ENCODE assay signal across 7 mouse cellular contexts in genomic region chr7:62419493-62420360, GRCm38 (mm10). TPM values are rescaled to one million over a fixed set of nuclear protein-coding genes. Genes with fewer than 3 reads are reported as not detected.
DNase-seq lines count a peak whose midpoint lies in the region; ATAC-seq and TF ChIP-seq lines count a peak whose summit lies in the region.

Mkrn3 (minus strand) TSS chr7:62420139.

- H3K27me3 ChIP-seq in intestine, embryonic 16.5 days (replicated peaks; ENCODE audit: control insufficient read depth, insufficient read depth, low read length): no peaks in the 10 kb centered on the region
- no peaks in the 10 kb centered on the region for H3K27me3 ChIP-seq in midbrain, embryonic 10.5 days (ENCODE audit: low read depth, poor library complexity, severe bottlenecking)
- H3K27me3 ChIP-seq in spleen, adult 2 months (ENCODE audit: control insufficient read depth, insufficient read depth, low read length): no peaks in the 10 kb centered on the region

- no peak within 1 kb of the TSS for H3K27ac ChIP-seq in intestine, embryonic 16.5 days (ENCODE audit: low read length)
- H3K27ac ChIP-seq in midbrain, embryonic 10.5 days (replicated peaks): peak within 1 kb of the TSS; percentile 97
- no peak within 1 kb of the TSS for H3K27ac ChIP-seq in spleen, adult 2 months (ENCODE audit: insufficient read depth, low read length)

- peaks cover 8% of the 10 kb centered on the region for H3K4me1 ChIP-seq in intestine, embryonic 16.5 days (ENCODE audit: control insufficient read depth, insufficient read depth, low read length)
- H3K4me1 ChIP-seq in midbrain, embryonic 10.5 days: peaks cover 14% of the 10 kb centered on the region
- no peaks in the 10 kb centered on the region for H3K4me1 ChIP-seq in spleen, adult 2 months (ENCODE audit: control insufficient read depth, insufficient read depth, insufficient read length)

- TF ChIP-seq POLR2A in spleen, adult 2 months (IDR thresholded peaks at IDR 0.05; ENCODE audit: low read depth, low read length): no peak

- peaks cover 3% of the 10 kb centered on the region; the same call in 1 of the 2 replicates for H3K9me3 ChIP-seq in intestine, embryonic 16.5 days (ENCODE audit: control insufficient read depth, low read length)
- peaks cover 22% of the 10 kb centered on the region for H3K9me3 ChIP-seq in midbrain, embryonic 10.5 days (replicated peaks)

- peak within 1 kb of the TSS; percentile 65 for H3K4me2 ChIP-seq in intestine, embryonic 16.5 days (ENCODE audit: low read depth, low read length)

- no peaks in the 10 kb centered on the region for H3K36me3 ChIP-seq in intestine, embryonic 16.5 days (ENCODE audit: control insufficient read depth, insufficient read depth, low read length)
- H3K36me3 ChIP-seq in midbrain, embryonic 10.5 days: no peaks in the 10 kb centered on the region
- H3K36me3 ChIP-seq in spleen, adult 2 months (ENCODE audit: control insufficient read depth, insufficient read depth, low read length): no peaks in the 10 kb centered on the region

- DNase-seq in adrenal gland, postnatal 10 days: peak; percentile 84
- DNase-seq in embryo, embryonic 10.5 days (ENCODE audit: low spot score): peak; percentile 91
- DNase-seq in gonadal fat pad, adult 2 months (ENCODE audit: low read depth): peak; percentile 8
- peak; percentile 87 for DNase-seq in left cerebral cortex, postnatal 4 days
- DNase-seq in midbrain, embryonic 10.5 days (ENCODE audit: low spot score): peak; percentile 83
- no peak for DNase-seq in spleen, adult 2 months (ENCODE audit: low read depth in 1 of 2, low spot score in 2 of 2)

- no peak for TF ChIP-seq CTCF in spleen, adult 2 months (IDR thresholded peaks at IDR 0.05; ENCODE audit: extremely low read depth, insufficient read depth, insufficient read length, insufficient replicate concordance)

- peak; percentile 82 for ATAC-seq in intestine, embryonic 16.5 days

- intact Hi-C loops in left cerebral cortex, postnatal 4 days (cut with DNase I): no loop called here

- peak within 1 kb of the TSS; percentile 79 for H3K9ac ChIP-seq in intestine, embryonic 16.5 days (ENCODE audit: low read depth, low read length)

- 20% methylated on average over 49 of the region's 49 CpGs for WGBS in intestine, embryonic 16.5 days
- WGBS in midbrain, embryonic 10.5 days: 25% methylated on average over 49 of the region's 49 CpGs
- WGBS in spleen, adult 2 months: 28% methylated on average over 49 of the region's 49 CpGs

- peak within 1 kb of the TSS; percentile 73 for H3K4me3 ChIP-seq in intestine, embryonic 16.5 days (ENCODE audit: low read length)
- peak within 1 kb of the TSS; percentile 80 for H3K4me3 ChIP-seq in midbrain, embryonic 10.5 days
- peak within 1 kb of the TSS; percentile 38; the same call in 1 of the 2 replicates for H3K4me3 ChIP-seq in spleen, adult 2 months (ENCODE audit: extremely low read depth, insufficient read depth, insufficient read length)

RNA-seq across cellular contexts. Expression of gene Mkrn3, which starts in this region (rescaled TPM):
- 1 to 10 TPM; 1.3 to 2.4 TPM for total RNA-seq in adrenal gland, postnatal 10 days (2021)
- 1.5 TPM in 2 replicates for polyA plus RNA-seq in gonadal fat pad, adult 2 months (2012; rRNA removed)
- polyA plus RNA-seq in intestine, embryonic 16.5 days (2015; fragmentation: Nextera tagmentation; extraction: Ambion mirVana): 2.9 and 3.1 TPM in 2 replicates
- 10 to 100 TPM; 17.9 to 19.8 TPM for total RNA-seq in left cerebral cortex, postnatal 4 days (2021)
- 18.4 and 21.2 TPM in 2 replicates for polyA plus RNA-seq in midbrain, embryonic 10.5 days (2016; fragmentation: Nextera tagmentation; extraction: Ambion mirVana)
- 0.31 and 0.33 TPM in 2 replicates for polyA plus RNA-seq in spleen, adult 2 months (2012; rRNA removed)

Comparison
In these comparisons a context has a peak if more than half of its experiments do, and no peak if none do; other contexts are left out.
1. RNA of gene Mkrn3 (total RNA-seq): 17.9 to 19.8 TPM in left cerebral cortex, postnatal 4 days; 1.3 to 2.4 TPM in adrenal gland, postnatal 10 days; every median in the first group is over 4 times any median in the second.
2. DNase-seq: peak in adrenal gland, postnatal 10 days (single experiment), embryo, embryonic 10.5 days (single experiment), gonadal fat pad, adult 2 months (single experiment), left cerebral cortex, postnatal 4 days (single experiment) and midbrain, embryonic 10.5 days (single experiment); none in spleen, adult 2 months (0 of 2).
3. Peak in every context shown above with its lines, with median percentiles within 50 percentile points of each other: H3K4me3 ChIP-seq.